Mouse (Mus musculus): ENCODE measurements around the gene Yif1a.
A peak's percentile ranks its signal among the peaks of the same experiment; 100 is the strongest.

Yif1a gene

GRCm38 (mm10) chr19:5124055-5124614 lies 35.8 kb downstream of the Yif1a start:
- no peak for DNase-seq

DNA sequence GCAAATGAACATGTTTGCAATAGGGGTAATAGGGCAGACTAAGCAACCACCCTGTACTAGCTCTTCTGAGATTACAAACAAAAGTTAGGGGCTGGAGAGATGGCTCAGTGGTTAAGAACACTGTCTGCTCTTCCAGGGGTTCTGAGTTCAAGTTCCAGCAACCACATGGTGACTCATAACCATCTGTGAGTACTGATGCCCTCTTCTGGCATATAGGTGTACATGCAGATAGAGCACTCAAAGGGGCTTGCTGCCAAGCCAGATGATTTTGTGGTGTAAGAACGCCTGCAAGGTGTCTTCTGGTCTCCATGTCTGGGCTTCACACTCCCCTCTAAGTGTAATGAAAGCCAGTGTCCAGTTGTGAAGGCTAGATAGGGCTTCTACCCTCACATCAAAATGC lies 41.4 kb downstream of the Yif1a start:
- DNase-seq = no peak

GRCm38 (mm10) chr19:5131237-5131636 lies 42.9 kb downstream of the Yif1a start:
- DNase-seq = no peak

DNA sequence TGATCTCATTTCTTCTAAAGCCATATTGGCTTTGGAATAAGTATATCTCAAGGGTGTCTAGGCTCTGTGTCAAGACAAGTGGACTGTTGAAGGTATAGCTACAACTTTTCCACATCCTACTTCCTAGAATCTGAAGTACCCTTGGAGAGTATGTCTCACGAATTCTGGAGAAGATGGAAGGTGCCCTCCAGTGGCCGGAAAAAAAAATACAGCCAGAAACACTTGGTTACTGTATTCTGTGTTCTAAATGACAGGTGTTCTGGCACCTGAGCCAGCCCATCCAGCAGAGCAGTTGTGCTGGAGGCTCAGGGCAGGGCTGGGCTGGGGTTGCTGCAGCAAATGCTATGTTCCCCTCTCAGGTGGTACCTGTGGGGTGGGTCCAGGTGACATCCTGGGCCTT lies 51.3 kb downstream of the Yif1a start:
- DNase-seq = peak; percentile 72
